Mouse (Mus musculus) left cerebral cortex, postnatal 10 days (tissue): ENCODE results near the gene Lamtor1. TPM values are rescaled to one million over a fixed set of nuclear protein-coding genes. Genes with fewer than 3 reads are reported as not detected.
A peak's percentile ranks its signal among the peaks of the same experiment; 100 is the strongest.

ENCODE experiments used
- DNase-seq, 2 experiments: peaks; one replicate each; pipeline ENCODE4 v3.0.0; 2021 to 2022; ENCODE audit warnings: low spot score in 2 of 2, mixed read lengths in 1 of 2; ENCODE audit errors: extremely low spot score in 1 of 2
- intact Hi-C: fragments of 180-260 bp; cut with DNase I; formaldehyde crosslinking; loops from one replicate; pipeline ENCODE4 v1.15.1; 2025
- total RNA-seq, 2 experiments: library from RNA; stranded (reverse); gene quantifications; 2 replicates each; pipeline ENCODE4 v1.2.3; 2021

Gene Lamtor1
- 10 to 100 TPM; 95.6 to 98.2 TPM for total RNA-seq

- peak; percentile 100 for DNase-seq
- intact Hi-C loops: no loop called here
Measured at GRCm38 (mm10) chr7:101905561-101906286, at the start of gene Lamtor1. Lamtor1 (plus strand) TSS chr7:101905904.

GRCm38 (mm10) chr7:101857094-101857493 lies 48.6 kb upstream of the Lamtor1 start, which contains the start of gene Folr2:
Folr2 (minus strand) TSS chr7:101857194.
- no peak for DNase-seq
- intact Hi-C loops: no loop called here

DNA sequence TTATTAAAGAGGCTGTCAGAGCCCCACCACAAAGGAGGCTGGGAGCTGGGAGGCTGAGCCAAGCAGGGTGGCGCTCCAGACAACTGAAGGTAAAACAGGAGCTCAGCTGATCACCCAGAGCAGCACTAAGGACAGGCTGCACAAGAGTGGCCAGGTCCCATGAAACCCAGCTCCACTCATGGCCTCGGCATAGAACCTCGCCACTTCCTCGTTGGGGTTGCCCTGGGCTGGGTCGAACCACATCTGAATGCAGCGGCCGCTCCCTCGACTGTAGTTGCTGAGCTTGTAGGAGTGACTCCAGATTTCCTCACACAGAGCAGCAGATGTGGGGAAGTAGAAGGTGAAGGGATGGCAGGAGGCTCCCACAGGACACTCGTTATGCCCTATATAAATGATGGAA lies 47.3 kb upstream of the Lamtor1 start:
- intact Hi-C loops: no loop called here
- no peak for DNase-seq

GRCm38 (mm10) chr7:101860978-101861377 lies 44.7 kb upstream of the Lamtor1 start:
- intact Hi-C loops: no loop called here
- no peak for DNase-seq

GRCm38 (mm10) chr7:101862291-101862690 lies 43.4 kb upstream of the Lamtor1 start:
- intact Hi-C loops: no loop called here
- no peak for DNase-seq

DNA sequence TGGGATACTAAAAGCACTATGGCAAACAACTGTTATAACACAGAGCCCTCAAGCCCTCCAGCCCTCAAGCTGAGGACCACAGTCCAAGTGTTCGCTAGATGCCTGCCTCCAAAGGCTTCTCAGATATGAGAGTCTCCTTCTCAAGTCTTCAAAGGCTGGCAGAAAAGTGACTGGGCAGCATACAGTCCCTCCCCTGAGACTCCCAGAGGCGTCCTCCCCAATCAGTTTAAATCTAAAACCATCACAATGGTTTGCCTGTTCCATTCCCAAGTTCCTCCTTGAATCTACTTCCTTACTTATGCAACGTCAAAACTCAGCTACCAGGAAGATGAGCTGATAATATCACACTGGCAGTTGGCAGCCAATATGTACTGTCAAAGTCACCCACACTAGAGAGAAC lies 42.3 kb upstream of the Lamtor1 start, which contains the start of gene Anapc15:
Gene Anapc15, plus strand, starts transcription at position 301 of the 400 bp plus-strand sequence.
- intact Hi-C loops: no loop called here
- no peak for DNase-seq

DNA sequence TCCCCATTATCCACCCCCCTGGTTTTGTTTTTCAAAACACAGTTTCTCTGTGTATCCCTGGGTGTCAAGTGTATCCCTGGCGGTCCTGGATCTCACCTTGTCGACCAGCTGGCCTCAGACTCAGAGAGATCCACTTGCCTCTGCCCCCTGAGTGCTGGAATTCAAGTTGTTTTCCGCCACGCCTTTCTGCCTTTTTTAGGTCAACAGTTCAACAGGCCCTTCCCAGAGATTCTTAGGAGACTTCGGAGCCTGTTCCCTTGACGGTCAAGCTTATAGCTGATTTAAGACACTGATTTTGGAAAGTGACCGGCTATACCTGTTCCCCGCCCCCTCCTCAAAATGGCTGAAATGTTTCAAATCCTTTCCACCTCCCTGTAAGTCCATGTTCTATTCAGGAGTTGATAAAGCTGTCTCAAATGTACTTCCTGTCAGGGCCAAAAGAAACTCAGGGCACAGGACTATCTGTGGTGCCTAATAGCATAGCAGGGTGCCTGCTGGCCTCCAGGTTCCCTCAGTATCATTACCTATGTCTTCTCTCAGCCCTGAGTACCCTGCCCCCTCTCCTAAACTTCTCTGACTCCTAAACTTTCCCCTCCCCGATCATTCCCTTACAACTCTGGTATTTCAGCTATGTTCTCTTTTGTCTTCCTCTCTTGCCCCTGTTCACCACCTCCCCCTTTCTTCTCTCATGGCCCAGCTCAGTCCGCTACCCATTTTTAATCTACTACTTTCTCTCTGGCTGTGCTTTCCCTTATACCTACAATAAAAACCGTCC lies 39.0 kb upstream of the Lamtor1 start:
- intact Hi-C loops: no loop called here
- DNase-seq: no peak

DNA sequence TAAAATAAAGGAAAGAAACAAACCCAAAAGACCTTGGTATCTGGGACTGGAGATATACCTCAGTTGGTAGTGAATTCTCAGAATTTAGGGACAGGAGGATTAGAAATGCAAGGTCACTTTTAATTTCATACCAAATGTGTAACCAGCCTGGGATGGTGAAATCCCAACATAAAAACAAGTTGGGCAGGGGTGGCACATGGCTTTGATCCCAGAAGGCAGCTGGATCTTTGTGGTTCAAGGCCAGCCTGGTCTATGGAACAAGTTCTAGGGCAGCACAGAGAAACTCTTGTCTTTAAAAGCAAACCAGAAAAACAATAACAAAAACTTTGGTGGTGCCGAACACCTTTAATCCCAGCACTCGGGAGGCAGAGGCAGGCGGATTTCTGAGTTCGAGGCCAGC lies 38.2 kb upstream of the Lamtor1 start:
- intact Hi-C loops: no loop called here

DNA sequence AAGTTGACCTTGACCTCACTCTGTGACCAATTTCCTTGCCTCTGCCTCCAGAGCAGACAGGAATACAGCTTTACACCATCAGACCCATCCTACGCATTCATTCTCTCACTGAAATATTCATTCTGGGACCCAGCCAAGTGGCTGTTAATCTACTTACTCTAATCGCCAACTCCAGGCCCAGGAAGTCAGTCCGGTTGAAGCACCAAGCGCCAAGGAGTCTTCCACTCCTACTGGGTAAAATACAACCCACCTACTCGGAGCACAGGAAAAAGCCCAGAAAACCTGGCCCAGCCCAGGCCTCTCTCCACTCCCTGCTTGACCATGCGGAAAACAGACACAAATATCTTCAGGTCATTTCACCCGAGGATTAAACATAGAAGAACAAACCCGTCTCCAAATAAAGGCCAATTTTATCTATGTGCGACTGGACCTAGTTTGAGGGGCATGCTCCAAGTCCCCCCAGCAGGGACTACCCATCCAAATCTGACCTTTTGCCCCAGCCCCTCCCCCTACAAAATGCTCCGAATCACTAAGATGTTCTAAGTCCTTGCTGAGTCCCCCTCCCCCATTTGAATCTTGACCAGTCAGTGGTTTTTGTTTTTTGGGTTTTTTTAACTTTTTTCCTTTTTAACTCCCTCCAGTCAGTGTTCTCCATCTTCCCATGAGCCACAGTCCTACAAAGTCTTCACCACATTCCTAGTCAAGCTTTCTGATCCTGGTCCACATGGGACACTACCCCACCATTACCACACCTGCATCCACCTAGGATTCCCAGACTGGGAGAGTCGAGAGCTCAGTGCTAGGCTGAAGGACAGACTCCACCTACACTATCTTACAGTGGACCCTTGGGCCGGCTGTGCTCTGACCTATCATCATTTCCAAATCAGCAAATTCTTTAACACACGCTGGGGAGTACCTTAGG lies 37.2 kb upstream of the Lamtor1 start:
- DNase-seq: no peak
- intact Hi-C loops: no loop called here

More for the DNA sequence above, 38.2 kb upstream of the Lamtor1 start:
- DNase-seq: no peak

- intact Hi-C loops: no loop called here
- DNase-seq: no peak
Measured at GRCm38 (mm10) chr7:101869163-101869500, 36.6 kb upstream of the Lamtor1 start.

GRCm38 (mm10) chr7:101870629-101871028 lies 35.1 kb upstream of the Lamtor1 start, which contains the start of gene Folr1:
Folr1 (minus strand) TSS chr7:101870788.
- intact Hi-C loops: no loop called here
- DNase-seq: no peak

- no peak for DNase-seq
- intact Hi-C loops: no loop called here
Measured at GRCm38 (mm10) chr7:101871296-101871695, 34.4 kb upstream of the Lamtor1 start.

DNA sequence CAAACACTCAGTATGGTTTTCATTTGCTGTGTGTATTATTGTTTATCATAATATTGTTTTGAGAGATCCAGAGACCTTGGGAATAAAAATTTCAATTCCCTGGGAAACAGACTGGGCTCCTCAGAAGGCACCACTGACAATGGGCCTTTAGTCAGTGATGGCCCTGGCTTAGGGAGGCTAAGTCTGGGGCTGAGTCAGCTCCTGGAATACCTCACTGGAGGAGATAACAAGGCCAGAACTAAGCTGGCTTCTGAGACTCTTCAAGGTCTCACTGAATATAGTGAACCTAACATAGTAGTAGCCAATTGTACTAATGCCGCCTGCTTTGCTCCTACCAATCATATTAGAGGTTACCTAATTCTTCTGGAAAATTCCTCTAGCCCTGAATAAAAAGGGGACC lies 29.7 kb upstream of the Lamtor1 start:
- intact Hi-C loops: no loop called here
- DNase-seq: no peak

DNA sequence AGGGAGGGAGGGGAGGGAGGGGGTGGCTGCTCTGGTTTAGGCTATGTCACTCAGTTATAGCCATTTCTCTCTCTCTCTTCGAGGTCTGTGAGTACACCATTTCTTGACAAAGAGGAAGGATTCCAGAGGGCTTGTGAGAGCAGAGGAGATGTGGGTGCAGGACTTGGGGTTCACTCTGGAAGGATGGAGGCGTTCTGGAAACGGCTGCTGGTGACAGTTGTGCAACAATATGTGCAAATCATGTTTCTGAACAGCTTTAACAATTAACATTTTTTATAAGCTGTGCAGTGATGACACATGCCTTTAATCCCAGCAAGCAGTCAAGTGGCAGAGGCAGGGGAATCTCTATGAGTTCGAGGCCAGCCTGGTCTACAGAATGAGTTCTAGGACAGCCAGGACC lies 24.8 kb upstream of the Lamtor1 start:
- intact Hi-C loops: no loop called here
- no peak for DNase-seq

GRCm38 (mm10) chr7:101882413-101883154 lies 23.1 kb upstream of the Lamtor1 start:
- DNase-seq: no peak
- intact Hi-C loops: no loop called here

DNA sequence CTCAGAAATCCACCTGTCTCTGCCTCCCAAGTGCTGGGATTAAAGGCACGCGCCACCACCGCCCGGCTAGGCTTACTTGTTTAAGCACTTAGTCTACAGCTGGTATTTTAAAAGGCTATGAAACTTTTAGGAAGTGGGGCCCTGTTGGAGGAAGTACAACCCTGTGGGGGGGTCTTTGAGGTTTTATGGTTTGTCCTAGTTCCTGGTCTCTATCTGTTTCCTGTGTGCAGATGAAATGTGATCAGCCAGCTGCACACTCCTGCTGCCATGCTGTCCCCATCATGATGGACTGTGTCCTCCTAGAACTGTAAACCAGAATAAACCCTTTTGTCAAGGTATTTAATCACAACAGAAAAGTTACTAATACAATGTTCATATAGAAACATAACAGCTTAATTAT lies 21.5 kb upstream of the Lamtor1 start:
- intact Hi-C loops: no loop called here
- no peak for DNase-seq

GRCm38 (mm10) chr7:101886274-101886673 lies 19.4 kb upstream of the Lamtor1 start:
- no peak for DNase-seq
- intact Hi-C loops: no loop called here

DNA sequence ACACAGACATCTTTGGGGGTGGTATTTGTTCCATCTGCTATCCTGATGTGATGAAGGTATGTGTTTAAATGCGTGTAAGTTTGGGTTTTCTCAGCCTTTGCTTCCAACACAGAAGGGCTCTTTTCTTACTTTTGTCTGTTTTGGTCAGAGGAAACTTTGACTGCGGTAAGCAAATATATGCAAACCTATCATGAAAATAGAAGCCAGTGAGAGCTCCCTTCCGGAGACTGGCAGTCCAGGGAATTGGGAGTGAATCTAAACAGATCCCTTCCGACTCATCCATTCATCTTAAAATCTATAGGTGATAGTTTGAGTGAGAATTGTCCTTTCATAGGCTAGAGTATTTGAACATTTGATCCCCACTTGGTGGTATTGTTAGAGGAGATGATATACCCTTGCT lies 17.2 kb upstream of the Lamtor1 start:
- intact Hi-C loops: no loop called here
- no peak for DNase-seq
